Mouse (Mus musculus): ENCODE results near the gene Ace. TPM values are rescaled to one million over a fixed set of nuclear protein-coding genes. Genes with fewer than 3 reads are reported as not detected.
"Not testable (repeated sequence)": the region's sequence is repeated elsewhere in the genome, so short reads cannot be mapped to it uniquely, and the experiment has no call there.

Gene Ace
- polyA plus RNA-seq, 1 experiment from 2014 or later, result 2.5 TPM

- Histone ChIP-seq H3K4me2 (replicated peaks) (no peak overlapping the region), H3K27ac (replicated peaks) (no peak overlapping the region), H3K9me3 (no peaks in the 10 kb centered on the region), H3K4me3 (no peak overlapping the region), H3K36me3 (no peaks in the 10 kb centered on the region), H3K27me3 (no peaks in the 10 kb centered on the region), H3K9ac (replicated peaks) (no peak overlapping the region), H3K4me1 (peaks cover 15% of the 10 kb centered on the region)
- 47% methylated on average over 7 of the region's 7 CpGs for WGBS
- ATAC-seq (replicated peaks), result no peak
Measured at GRCm38 (mm10) chr11:106012711-106013110, 45.0 kb downstream of the Ace start.

GRCm38 (mm10) chr11:106013556-106014225, 45.9 kb downstream of the Ace start:
- Histone ChIP-seq H3K36me3 (no peaks in the 10 kb centered on the region), H3K9me3 (no peaks in the 10 kb centered on the region), H3K27me3 (no peaks in the 10 kb centered on the region), H3K4me2 (replicated peaks) (no peak overlapping the region), H3K4me3 (no peak overlapping the region), H3K4me1 (peaks cover 11% of the 10 kb centered on the region), H3K27ac (replicated peaks) (no peak overlapping the region), H3K9ac (replicated peaks) (no peak overlapping the region)
- 60% methylated on average over 11 of the region's 11 CpGs for WGBS
- ATAC-seq (replicated peaks), result peak; percentile 67; the same call in 1 of the 2 replicates

- 0 out of 2 replicates have a peak, but pooled peaks cover 4% of the 10 kb centered on the region for H3K27me3 ChIP-seq
- H3K9ac ChIP-seq (replicated peaks), result no peak overlapping the region
- no peak overlapping the region for H3K4me3 ChIP-seq
- H3K27ac ChIP-seq (replicated peaks), result no peak overlapping the region
- H3K36me3 ChIP-seq, result no peaks in the 10 kb centered on the region
- H3K4me2 ChIP-seq (replicated peaks), result no peak overlapping the region
- no peak for ATAC-seq (replicated peaks)
- no peaks in the 10 kb centered on the region for H3K9me3 ChIP-seq
- 81% methylated on average over 5 of the region's 5 CpGs for WGBS
- H3K4me1 ChIP-seq, result peaks cover 21% of the 10 kb centered on the region
Measured at GRCm38 (mm10) chr11:106016440-106016839, 48.7 kb downstream of the Ace start.

GRCm38 (mm10) chr11:106020051-106020763, 52.5 kb downstream of the Ace start:
- 1% methylated on average over 50 of the region's 50 CpGs for WGBS
- H3K27ac ChIP-seq (replicated peaks), result 0 out of 2 replicates have a peak overlapping the region, but pooled peaks have one; percentile 16
- peak; percentile 67 for ATAC-seq (replicated peaks)

GRCm38 (mm10) chr11:106025774-106026173, 58.0 kb downstream of the Ace start:
- Histone ChIP-seq H3K36me3 (no peaks in the 10 kb centered on the region), H3K4me3 (no peak overlapping the region), H3K4me2 (replicated peaks) (no peak overlapping the region), H3K27me3 (0 out of 2 replicates have a peak, but pooled peaks cover 1% of the 10 kb centered on the region), H3K9me3 (no peaks in the 10 kb centered on the region), H3K9ac (replicated peaks) (no peak overlapping the region), H3K27ac (replicated peaks) (no peak overlapping the region), H3K4me1 (no peaks in the 10 kb centered on the region; the same call in 1 of the 2 replicates)
- no peak for ATAC-seq (replicated peaks)
- WGBS, result 83% methylated on average over 3 of the region's 3 CpGs

More at GRCm38 (mm10) chr11:106020051-106020763, 52.5 kb downstream of the Ace start:
- Histone ChIP-seq H3K9ac (replicated peaks) (peak overlapping the region; percentile 57), H3K27me3 (0 out of 2 replicates have a peak, but pooled peaks cover 4% of the 10 kb centered on the region), H3K4me2 (replicated peaks) (peak overlapping the region; percentile 88), H3K36me3 (no peaks in the 10 kb centered on the region), H3K4me3 (peak overlapping the region; percentile 53), H3K4me1 (peaks cover 11% of the 10 kb centered on the region), H3K9me3 (no peaks in the 10 kb centered on the region)

- H3K36me3 ChIP-seq, result no peaks in the 10 kb centered on the region
- H3K27ac ChIP-seq (replicated peaks), result no peak overlapping the region
- H3K4me1 ChIP-seq, result no peaks in the 10 kb centered on the region
- H3K27me3 ChIP-seq, result no peaks in the 10 kb centered on the region
- 42% methylated on average over 11 of the region's 11 CpGs for WGBS
- no peaks in the 10 kb centered on the region for H3K9me3 ChIP-seq
- no peak overlapping the region for H3K4me3 ChIP-seq
- no peak overlapping the region for H3K4me2 ChIP-seq (replicated peaks)
- H3K9ac ChIP-seq (replicated peaks), result no peak overlapping the region
- 0 out of 2 replicates have a peak, but pooled peaks have one; percentile 16 for ATAC-seq (replicated peaks)
Measured at GRCm38 (mm10) chr11:106026465-106027151, 58.9 kb downstream of the Ace start.

GRCm38 (mm10) chr11:106027607-106028006, 59.9 kb downstream of the Ace start:
- H3K4me1 ChIP-seq, result no peaks in the 10 kb centered on the region
- no peak overlapping the region for H3K9ac ChIP-seq (replicated peaks)
- no peak for ATAC-seq (replicated peaks)
- no peak overlapping the region for H3K4me3 ChIP-seq
- WGBS, result 95% methylated on average over 5 of the region's 5 CpGs
- no peaks in the 10 kb centered on the region for H3K9me3 ChIP-seq
- H3K27me3 ChIP-seq, result no peaks in the 10 kb centered on the region
- H3K36me3 ChIP-seq, result no peaks in the 10 kb centered on the region
- H3K27ac ChIP-seq (replicated peaks), result no peak overlapping the region
- no peak overlapping the region for H3K4me2 ChIP-seq (replicated peaks)

GRCm38 (mm10) chr11:106032074-106032473, 64.3 kb downstream of the Ace start:
- not testable (repeated sequence) for H3K27me3 ChIP-seq; H3K4me1 ChIP-seq; H3K36me3 ChIP-seq; H3K9me3 ChIP-seq; ATAC-seq (replicated peaks)
- Histone ChIP-seq H3K27ac (replicated peaks) (peak overlapping the region; percentile 85), H3K4me3 (peak overlapping the region; percentile 39), H3K9ac (replicated peaks) (peak overlapping the region; percentile 40; the same call in 1 of the 2 replicates), H3K4me2 (replicated peaks) (peak overlapping the region; percentile 31; the same call in 1 of the 2 replicates)
- WGBS, result 54% methylated on average over 11 of the region's 25 CpGs

GRCm38 (mm10) chr11:106033491-106033919, 65.8 kb downstream of the Ace start:
- 39% methylated on average over 11 of the region's 11 CpGs for WGBS
- no peaks in the 10 kb centered on the region for H3K9me3 ChIP-seq
- H3K4me1 ChIP-seq, result peaks cover 19% of the 10 kb centered on the region
- 0 out of 2 replicates have a peak, but pooled peaks have one; percentile 15 for ATAC-seq (replicated peaks)
- peak overlapping the region; percentile 12 for H3K4me3 ChIP-seq
- H3K27me3 ChIP-seq, result no peaks in the 10 kb centered on the region
- H3K9ac ChIP-seq (replicated peaks), result peak overlapping the region; percentile 33
- peak overlapping the region; percentile 83 for H3K27ac ChIP-seq (replicated peaks)
- H3K36me3 ChIP-seq, result no peaks in the 10 kb centered on the region
- H3K4me2 ChIP-seq (replicated peaks), result peak overlapping the region; percentile 32

- ATAC-seq (replicated peaks), result no peak
- Histone ChIP-seq H3K36me3 (no peaks in the 10 kb centered on the region), H3K27me3 (no peaks in the 10 kb centered on the region), H3K4me3 (no peak overlapping the region), H3K4me1 (peaks cover 32% of the 10 kb centered on the region), H3K27ac (replicated peaks) (no peak overlapping the region), H3K4me2 (replicated peaks) (no peak overlapping the region), H3K9ac (replicated peaks) (no peak overlapping the region), H3K9me3 (no peaks in the 10 kb centered on the region)
- WGBS, result 90% methylated on average over 9 of the region's 9 CpGs
Measured at GRCm38 (mm10) chr11:106034986-106035385, 67.2 kb downstream of the Ace start.

- Histone ChIP-seq H3K9me3 (no peaks in the 10 kb centered on the region), H3K4me3 (peak within 1 kb of the TSS; percentile 80), H3K36me3 (no peaks in the 10 kb centered on the region), H3K27ac (replicated peaks) (peak within 1 kb of the TSS; percentile 90), H3K4me2 (replicated peaks) (peak within 1 kb of the TSS; percentile 84), H3K27me3 (no peaks in the 10 kb centered on the region), H3K9ac (replicated peaks) (peak within 1 kb of the TSS; percentile 90), H3K4me1 (peaks cover 37% of the 10 kb centered on the region)
- ATAC-seq (replicated peaks), result peak; percentile 99
- WGBS, result under 1% methylated on average over 65 of the region's 66 CpGs
Measured at GRCm38 (mm10) chr11:106036548-106037417, 69.0 kb downstream of the Ace start, which contains the start of gene Dcaf7. Gene Dcaf7, plus strand, starts transcription at chr11:106036872.

All from forebrain, embryonic 15.5 days (tissue).